Mouse (Mus musculus): ENCODE measurements around the gene Sgpp2. TPM values are rescaled to one million over a fixed set of nuclear protein-coding genes. Genes with fewer than 3 reads are reported as not detected.

Sgpp2 gene
- total RNA-seq, 2 experiments from 2014 or later, result 0.38 to 0.64 TPM

DNA sequence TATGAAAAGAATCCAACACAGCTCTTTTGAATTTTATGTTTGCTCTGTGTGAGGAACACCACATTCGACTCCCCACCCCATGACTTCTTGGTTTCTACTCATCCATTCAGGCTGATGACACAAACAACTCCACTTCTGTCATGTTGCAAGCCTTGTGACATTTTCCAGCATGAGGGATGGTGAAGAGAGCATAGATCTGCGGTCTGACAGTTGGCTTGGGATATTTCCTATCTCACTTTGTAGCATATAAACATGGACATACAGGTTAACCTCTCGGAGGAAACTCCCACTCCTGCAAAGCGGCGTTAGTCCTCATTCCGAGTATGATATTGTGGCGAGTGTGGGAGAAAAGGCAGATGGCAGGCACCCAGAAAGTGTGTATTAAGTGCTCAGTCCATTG lies 27.6 kb downstream of the Sgpp2 start:
- intact Hi-C loops (cut with DNase I), result no loop called here
- no peak for DNase-seq

DNA sequence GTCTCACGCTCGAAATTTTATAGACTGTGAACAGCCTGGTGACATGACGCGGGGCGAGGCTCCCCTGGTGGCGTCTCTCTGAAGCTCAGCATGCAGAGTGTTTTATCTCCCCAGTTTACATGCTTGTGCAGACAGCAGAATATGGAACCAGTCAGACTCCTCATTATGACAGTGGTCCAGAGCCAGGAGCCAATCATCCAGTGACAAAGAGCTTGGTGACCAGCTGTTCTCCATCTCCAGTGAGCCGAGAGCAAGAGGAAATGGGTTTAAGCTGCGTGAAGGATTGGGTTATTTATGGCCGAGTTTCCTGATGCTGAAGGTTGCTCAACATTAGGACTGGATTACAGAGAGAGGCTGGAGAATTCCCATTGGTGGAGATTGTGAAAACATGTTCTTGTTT lies 28.1 kb downstream of the Sgpp2 start:
- intact Hi-C loops (cut with DNase I), result no loop called here
- peak; percentile 62 for DNase-seq

DNA sequence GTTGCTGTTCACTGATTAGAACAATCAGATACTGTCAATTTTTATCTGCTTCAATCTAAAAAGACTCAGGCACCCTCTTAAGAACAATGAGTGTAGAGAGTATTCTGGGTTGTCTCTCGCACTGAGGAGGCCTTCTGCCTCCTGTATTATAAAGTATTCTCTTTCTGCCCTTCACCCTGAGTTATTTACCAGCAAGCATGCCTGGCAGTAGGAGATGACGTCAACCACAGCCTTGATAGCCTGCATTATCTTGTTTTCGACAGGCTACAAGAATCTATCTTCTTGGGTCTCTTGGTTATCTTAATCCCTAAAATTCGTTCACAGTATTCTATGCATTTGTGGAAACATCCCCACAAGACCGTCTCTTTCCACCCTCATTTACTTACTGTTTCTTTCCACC lies 29.8 kb downstream of the Sgpp2 start:
- no peak for DNase-seq

DNA sequence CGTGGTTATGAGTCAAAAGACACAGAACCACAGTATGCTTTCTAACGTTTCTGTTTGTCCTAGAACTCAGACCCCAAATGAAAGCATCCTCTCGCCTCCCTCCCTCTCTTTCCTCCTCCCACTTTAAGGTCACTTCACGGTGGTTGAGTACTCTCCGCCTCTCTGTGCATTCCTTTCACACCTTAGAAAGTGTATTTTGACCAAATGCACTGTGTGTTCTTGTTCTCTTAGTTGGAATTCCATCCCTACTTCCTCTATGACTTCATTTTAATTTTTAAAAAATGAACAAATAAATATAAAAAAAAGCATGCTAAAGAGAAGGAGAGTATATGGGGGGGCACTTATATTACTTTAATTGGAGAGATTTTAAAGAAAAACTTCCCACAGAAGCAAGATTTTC lies 30.4 kb downstream of the Sgpp2 start:
- intact Hi-C loops (cut with DNase I), result no loop called here
- DNase-seq, result no peak

More for the DNA sequence above, 29.8 kb downstream of the Sgpp2 start:
- intact Hi-C loops (cut with DNase I), result no loop called here

DNA sequence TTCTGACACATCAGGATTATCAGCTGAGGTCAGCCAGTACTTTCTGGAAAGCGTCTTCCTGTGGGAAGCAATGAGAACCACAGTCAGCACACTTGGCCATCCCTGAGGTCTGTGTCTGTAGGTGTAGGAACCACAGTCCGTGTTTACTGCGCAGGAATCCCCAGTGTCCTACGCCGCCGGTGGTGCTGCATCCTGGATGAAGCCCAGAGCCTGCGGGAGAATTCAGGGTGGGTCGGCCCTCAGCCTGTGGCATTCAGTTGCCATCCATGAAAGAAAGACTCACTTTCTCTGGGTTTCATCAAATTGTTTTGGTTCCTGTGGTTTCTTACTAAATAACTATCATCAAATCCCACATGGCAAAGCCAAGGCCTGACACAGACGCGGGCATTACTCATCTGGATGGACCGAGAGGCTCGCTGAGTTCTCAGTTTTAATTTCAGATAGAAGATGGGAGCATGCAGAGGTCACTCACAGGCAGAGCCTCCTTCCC lies 37.2 kb downstream of the Sgpp2 start:
- DNase-seq, result no peak
- intact Hi-C loops (cut with DNase I), result no loop called here

DNA sequence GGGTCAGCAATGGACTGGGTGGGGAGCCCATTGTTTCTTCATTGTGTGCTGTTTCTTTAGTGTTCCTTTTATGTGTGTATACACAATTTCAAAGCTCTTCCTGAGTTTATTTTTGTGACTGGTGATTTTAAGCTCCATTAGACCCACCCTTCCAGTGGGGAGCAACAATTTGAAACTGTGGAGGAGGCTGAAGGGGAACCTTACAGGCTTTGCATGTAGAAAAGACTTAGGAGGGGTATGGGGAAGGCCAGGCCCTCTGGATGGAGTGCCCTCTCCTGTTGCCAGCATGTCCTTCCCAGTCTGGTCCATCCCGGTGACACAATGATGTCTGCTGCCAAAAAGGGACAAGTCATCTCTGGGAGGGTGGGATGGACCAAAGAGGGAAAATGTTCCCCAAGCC lies 39.1 kb downstream of the Sgpp2 start:
- intact Hi-C loops (cut with DNase I), result no loop called here
- no peak for DNase-seq

DNA sequence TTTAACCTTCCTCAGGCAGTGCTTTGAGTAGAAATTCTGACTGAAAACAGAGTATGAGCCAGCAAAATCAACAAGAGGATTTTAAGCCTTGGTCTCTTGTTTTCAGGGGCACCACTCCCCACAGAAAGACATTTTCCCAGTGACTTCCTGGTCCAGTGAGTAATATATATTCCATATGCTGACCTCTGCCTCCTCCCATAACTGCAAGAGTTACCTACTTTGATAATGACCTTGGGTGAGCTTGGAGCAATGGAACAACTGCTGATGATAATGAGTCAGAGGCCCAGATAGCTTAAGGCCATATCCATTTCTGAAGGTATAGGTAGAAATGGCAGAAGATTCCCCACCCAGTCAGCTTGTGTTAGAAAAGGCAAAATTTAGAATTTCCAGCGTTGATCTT lies 43.1 kb downstream of the Sgpp2 start:
- DNase-seq, result no peak
- intact Hi-C loops (cut with DNase I), result no loop called here

DNA sequence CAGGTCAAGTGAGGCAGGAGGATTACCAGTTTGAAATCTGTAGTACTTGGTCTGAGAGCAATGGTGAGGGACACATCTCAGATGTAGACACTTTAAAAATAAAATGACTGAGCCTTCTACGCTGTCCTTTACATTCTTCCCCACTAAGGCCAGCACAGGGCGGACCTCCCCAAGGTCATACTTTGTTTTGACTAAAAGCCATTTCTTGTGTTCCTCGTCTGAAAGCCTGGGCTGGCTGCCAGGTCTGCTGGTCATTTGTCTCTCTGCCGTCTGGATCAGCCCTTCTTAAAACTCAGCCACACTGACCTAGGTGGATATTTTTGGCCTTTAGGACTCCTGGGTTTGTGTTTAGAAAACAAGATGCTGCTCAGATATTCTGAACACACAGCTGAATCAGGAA lies 45.0 kb downstream of the Sgpp2 start:
- intact Hi-C loops (cut with DNase I), result no loop called here
- peak; percentile 45 for DNase-seq

DNA sequence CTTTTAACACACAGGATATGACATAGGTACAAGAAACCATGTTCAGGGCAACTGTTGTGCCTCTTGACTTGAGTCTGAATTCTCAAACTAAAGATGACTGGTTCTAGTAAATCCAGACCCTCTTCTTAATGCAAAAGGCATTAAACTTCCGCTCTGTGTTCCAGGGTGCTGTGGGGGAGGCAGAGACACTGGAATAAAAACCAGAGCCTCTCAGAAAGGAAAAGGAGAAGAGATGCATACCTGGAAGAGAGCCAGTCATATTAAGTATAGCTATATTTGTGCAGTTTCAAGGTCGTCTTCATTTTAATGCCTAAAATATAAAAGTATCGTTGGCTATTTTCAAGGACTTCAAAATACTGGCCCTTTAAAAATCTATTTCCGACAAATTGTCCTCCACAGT lies 47.3 kb downstream of the Sgpp2 start:
- intact Hi-C loops (cut with DNase I), result no loop called here
- DNase-seq, result no peak

DNA sequence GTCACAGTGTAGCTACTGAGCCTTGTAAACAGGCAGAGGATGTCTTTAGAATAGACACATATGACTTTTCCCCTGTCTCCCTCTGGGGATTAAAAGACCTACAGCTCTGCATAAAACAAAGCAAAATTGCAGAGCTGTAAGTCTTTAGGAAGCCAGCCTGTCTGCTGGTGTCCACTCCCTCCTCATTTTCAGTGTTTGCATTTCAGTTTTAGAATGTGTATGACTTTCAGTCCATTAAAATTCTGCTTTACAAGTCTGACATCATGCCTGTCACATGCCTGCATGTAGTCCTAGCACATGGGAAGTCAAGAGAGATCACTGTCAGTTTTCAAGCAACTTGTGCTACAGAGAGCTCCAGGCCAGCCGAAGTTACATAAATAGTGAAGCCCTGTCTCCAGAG lies 47.7 kb downstream of the Sgpp2 start:
- intact Hi-C loops (cut with DNase I), result no loop called here
- DNase-seq, result no peak

DNA sequence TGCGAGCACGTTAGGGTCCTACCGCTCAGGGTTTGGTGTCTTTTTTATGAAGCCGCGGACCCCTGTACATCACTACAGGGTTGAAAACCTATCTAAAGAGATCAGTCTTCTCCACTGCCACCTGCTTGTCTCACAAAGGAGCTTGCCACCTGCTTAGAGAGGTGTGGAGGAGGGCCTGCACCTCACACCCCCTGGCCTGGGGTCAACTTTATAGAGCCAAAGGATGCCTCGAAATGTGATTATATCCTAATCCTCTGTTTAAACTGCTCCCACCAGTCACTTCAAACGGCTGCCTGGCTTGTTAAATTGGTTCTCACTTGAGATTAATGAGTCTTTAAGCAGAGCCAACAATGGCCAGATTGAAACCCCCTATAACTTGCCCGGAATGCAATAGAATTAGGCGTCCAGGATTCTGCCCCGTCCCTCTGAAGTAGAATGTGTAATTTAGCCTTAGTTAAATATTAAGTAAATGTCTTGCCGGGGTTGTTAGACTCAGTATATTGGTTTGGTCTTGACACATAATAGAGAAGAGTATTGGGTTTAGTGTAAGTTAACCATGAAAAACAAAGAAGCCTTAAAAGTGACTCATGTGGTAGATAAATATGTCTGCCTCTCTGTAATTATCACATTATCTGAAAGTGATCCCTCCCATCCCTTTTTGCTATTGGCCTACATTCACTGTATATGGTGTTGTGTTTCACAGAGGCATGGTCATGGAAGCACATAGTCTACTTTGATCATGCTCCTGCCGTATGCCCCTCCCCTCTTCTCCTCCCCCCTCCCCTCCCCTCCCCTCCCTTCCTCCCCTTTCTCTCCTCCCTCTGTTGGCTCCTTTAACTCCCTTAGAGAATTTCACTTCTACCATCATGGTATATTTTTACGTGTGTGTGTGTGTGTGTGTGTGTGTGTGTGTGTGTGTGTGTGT lies 54.1 kb downstream of the Sgpp2 start:
- intact Hi-C loops (cut with DNase I), result no loop called here
- DNase-seq, result no peak

DNA sequence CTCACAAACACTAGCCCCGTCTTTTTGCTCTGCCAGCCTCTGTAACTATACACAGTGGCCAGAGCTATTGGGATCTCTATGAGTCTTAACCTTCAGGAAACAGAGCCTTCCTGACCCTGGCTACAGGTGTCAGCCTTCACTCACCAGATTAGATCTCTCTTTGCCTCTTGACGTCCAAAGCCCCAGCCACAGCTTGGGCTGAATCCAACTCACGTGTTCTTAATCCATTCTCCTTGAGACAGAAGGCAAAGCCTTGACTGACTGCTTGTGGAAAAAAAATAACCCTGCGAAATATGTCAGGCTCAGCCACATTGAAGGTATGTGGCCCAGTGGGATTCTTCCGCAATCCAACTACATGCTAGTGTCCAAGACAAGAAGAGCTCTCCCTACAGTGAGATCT lies 57.7 kb downstream of the Sgpp2 start:
- peak; percentile 5 for DNase-seq
- intact Hi-C loops (cut with DNase I), result no loop called here

DNA sequence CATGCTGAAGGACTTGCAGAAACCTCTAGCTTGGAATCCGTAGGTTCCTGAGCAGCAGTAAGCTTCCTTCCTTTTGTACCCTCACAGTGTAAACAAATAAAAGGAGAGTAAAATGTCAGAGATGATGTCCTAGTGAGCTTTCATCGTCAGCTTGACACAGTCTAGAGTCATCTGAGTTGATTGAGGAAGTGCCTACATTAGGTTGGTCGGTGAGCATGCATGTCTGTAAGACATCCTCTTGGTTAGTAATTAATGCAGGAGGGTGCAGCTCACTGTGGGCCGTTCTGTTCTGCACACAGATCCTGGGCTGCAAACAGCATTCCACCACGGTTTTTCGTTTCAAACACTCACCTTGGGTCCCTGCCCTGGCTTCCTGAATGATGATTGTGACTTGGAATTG lies 60.0 kb downstream of the Sgpp2 start:
- intact Hi-C loops (cut with DNase I), result no loop called here
- no peak for DNase-seq

DNA sequence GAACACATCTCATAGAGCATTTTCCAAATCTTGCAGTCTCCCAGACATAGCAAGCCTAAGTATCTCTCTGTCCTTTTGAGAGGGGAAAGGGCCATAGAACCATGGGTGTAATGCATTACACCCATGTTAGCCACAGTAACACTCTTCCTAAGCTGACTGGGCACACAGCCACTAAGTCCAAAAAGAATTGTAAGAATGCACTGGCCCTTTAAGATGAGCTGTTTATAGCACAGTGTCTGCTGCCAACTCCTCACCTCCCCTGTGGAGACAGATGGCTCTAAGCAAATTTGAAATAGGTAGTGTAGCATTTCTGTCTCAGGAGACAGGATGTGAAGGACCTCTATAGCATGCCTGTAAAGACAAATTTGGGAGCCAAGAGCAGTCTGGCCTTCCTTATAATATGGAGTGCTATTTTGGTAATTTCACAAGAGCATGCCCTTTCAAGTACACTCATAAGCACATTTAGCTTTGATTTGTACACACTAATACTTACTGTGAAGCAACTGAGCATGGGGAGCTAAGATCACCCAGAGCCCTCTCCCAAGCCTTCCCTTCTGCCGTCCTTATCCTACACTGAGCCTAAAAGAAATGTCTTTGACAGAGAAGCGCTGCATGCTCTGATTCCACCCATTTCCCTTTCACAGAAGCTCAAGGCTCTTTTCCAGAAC lies 61.6 kb downstream of the Sgpp2 start:
- DNase-seq, result peak; percentile 85
- intact Hi-C loops (cut with DNase I), result no loop called here

DNA sequence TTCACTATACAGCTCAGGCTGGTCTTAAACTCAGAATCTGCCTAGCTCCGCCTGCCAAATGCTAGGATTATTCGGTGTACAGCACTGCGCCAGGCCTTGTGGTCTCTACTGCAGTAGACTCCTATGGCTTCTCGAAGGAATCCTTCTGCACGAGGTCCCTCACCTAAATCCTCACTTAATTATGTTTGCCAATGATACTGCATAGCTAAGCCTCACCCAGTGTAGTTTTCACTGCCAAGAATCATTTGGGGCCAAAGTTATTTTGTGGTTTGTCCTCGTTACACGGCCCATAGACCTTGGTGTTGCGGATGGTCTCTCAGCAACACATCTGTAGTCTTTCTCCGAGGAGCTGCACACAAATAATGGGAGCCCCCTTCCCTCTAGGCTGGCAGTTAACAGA lies 62.2 kb downstream of the Sgpp2 start:
- no peak for DNase-seq
- intact Hi-C loops (cut with DNase I), result no loop called here

DNA sequence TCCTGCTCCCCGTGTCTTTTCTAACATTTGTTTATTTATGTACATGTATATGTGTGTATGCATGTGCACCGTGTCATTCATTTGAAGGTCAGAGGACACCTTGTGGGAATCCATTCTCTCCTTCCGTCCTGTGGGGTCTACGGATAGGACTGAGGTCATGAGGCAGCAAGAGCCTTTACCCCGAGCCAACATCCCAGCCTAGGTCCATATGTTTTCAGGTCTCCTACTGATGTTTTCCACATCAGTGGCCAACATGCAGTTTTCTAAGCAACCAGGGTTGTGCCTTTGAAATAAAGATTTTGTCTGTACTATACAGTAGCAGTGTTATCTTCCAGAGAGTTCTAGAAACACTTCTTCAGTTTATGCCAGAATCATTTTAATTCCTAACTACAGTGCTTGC lies 63.7 kb downstream of the Sgpp2 start:
- intact Hi-C loops (cut with DNase I), result no loop called here
- no peak for DNase-seq

DNA sequence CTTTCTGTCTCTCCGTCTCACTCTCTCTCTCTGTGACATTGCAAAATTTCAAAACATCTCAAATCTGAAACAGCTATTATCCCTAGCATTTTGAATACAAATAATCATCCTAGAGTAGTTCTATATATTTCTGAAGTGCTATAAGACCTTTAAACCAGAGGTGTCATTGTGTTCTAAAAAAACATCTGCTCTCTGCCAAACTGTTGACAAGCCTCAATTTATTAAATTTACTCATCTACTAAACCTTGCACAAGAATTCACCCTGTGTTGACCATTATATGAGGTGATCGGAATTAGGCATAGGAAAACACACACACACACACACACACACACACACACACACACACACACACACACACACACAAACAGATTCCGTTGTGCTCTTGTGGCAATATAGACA lies 64.9 kb downstream of the Sgpp2 start:
- intact Hi-C loops (cut with DNase I), result no loop called here
- DNase-seq, result no peak

DNA sequence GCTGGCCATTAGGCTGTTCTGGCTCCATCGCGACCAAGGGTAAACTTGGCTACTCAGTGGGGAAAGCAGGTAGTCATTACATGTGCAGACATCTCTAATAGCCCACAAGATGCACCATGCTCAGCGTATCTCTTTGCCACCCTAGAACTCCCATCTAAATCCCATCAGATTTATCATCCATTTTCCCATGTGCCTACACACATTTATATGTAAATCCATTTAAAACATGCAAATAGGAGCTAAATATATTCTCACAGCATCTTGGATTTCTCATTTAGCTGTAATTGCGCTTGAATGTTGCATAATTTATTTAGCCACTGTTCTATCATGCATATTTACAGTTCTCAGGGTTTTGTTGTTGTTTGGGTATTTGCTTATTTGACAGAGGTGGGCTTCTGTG lies 70.8 kb downstream of the Sgpp2 start:
- intact Hi-C loops (cut with DNase I), result no loop called here
- DNase-seq, result no peak

DNA sequence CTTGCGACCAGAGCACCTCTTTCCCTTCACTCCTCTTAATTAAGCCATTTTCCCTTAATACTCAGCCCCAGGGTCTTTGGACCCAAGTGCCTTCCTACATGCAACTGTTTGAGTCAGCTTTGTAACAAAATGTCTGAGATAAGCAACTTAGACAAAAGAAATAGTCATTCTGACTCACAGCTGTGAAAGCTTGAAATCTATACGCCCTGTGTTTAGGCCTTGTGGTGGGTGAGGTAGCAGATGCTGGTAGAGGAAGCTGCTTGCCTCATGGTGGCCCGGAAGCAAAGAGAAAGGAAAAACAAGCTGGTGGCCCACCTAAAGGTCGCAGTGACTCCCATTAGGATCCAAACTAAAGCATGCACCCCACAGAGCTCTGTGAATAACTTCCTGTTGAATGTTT lies 77.7 kb downstream of the Sgpp2 start:
- DNase-seq, result no peak
- intact Hi-C loops (cut with DNase I), result no loop called here

DNA sequence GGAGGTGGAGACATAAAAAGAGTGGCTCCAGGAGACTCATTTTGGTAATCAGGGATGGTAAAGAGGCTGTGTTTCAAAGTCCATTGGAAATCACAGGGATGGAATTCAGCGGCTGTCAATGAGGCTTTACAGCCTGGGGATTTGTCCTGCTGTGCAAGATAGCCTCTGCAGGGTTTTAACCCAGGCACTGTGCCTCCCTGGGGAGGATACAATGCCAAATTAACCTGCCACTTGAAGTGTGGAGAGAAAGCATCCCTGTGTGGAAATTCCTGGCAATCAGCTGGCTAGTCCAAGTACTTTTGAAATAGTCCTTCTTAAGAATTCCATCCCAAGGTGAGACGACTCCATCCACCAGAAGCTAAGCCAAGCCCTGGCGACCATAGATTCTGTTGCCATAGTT lies 78.7 kb downstream of the Sgpp2 start:
- intact Hi-C loops (cut with DNase I), result no loop called here
- DNase-seq, result no peak

DNA sequence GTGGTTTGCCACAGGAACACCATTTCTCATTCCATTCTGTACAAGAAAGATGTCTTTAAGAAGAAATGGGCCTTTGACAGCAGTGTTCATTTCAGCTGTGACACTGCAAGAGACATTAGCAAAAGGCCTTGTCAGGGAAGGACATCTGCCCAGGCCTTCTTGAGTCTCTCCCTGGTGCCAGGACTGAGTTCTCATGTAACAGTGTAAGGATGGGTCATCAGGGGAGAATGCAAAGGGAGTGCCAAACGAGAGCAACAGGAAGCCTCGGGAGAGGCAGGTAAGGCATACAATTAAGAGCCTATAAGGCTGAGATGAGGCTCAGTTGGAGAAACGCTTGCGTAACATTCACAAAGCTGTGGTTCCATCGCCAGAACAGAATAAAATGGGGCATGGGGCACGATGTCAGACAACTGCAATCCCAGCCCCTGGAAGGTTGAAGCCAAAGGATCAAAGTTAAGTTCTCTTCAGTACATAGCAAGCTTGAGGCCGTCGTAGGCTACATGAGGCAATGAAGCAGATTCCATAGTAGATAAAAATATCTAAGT lies 85.1 kb downstream of the Sgpp2 start:
- intact Hi-C loops (cut with DNase I), result no loop called here
- no peak for DNase-seq

DNA sequence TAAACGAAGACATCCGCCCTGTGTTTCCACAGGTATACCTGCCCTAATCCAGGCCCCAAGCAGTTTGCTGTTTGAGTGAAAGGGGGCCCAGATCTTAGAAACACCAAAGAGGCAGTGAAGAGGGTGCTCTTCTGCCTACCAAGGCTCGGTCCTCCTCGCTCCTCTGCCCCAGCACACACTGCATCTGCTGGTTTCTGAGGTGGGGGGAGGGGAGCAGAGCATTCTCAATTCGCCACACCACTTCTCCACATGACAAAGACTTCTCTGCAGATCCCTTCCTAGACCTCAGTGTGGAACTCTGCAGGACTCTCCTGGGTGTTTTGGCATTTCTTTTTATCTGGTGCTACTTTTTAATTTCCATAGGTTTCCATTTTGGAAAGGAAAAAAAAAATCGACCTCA lies 85.6 kb downstream of the Sgpp2 start:
- intact Hi-C loops (cut with DNase I), result no loop called here
- no peak for DNase-seq
